Mouse (Mus musculus) urinary bladder, postnatal 4 days (tissue): Measurements from ENCODE around the gene Hnrnpf.

Source experiments
- DNase-seq, 2 experiments: peaks; one replicate each; pipeline ENCODE4 v3.0.0; 2021 to 2022; ENCODE audit warnings: low spot score in 2 of 2

Hnrnpf gene

DNA sequence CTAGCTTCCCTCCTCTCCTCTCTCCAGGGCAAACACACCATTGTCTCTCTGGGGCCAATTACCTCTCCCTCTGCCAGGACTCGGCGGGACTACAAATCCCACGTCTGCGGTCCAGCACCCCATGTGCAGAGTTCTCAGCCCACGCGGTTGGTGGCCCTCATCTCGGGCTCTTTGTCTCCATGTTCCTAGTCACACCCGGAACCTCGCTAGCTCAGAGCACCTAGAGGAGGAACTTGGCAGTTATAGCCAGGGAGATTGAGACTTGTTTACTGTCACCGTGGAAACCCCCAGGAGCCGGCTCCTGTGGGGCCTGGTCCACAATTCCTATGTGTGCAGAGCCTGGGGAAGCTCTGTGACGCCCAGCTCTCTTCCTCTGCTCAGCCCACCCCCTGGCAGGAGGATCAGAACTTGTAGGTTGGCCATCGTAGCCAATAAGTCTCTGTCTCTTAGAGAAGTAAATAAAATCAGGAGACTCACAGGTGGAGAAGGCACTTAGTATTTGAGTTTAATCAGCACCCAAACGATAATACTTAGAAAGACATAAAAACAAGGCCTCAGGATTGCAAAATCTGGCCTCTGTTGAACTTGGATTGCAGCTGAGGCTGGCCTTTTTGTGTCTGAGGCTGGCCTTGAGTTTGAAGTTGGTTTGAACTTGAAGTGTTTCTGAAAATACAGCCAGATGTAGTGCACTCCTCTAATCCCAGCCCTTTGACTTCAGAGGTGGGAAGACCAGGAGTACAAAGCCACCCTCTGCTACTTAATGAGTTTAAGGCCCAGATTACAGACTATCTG, 8.6 kb upstream of the Hnrnpf start:
- DNase-seq, result no peak

DNA sequence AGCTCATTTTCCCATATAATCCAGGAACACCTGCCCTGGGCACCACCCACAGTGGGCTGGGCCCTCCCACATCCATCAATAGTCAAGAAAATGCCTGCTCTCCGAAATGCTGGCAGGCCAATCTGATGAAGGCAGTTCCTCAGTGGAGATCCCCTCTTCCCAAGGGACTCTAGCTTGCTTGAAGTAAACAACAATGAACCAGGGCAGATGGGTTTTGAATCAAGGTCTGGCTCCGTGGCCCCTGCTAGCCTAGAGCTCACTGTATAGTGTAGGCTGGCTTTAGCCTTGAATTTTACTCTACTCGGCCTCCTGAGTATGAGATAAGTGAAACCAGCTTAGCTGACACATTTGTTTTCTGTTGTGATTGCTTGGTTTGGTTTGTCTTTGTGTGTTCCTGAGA, 7.7 kb upstream of the Hnrnpf start:
- DNase-seq, result no peak

DNA sequence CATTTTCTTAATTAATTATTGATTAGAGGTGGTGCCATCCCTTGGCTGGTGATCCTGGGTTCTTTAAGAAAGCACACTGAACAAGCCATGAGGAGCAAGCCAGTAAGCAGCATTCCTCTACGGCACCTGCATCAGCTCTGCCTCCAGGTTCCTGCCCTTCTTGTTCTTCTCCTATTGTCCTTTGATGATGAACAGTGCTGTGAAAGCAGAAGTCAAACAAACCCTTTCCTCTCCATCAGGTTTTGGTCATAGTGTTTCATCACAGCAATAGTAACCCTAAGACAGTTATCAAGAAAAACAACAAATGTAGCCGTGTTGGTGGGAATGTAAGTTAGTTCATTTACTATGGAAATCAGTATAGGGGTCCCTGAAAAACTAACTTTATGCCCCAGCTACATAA, 6.7 kb upstream of the Hnrnpf start:
- no peak for DNase-seq

DNA sequence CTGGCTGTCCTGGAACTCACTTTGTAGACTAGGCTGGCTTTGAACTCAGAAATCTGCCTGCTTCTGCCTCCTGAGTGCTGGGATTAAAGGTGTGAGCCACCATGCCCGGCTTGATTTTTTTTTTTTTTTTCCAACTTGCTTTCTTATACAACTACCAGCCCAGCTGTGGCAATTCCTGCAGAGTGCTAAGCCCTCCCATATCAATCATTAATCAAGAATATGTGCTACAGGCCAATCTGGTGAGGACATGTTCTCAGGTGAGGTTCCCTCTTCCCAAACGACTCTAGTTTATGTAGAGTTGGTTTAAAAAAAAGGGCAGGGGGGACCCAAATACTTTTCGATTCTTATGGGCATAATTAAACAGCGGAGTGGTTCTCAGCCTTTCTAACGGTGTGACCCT, 2.3 kb upstream of the Hnrnpf start:
- DNase-seq, result no peak

DNA sequence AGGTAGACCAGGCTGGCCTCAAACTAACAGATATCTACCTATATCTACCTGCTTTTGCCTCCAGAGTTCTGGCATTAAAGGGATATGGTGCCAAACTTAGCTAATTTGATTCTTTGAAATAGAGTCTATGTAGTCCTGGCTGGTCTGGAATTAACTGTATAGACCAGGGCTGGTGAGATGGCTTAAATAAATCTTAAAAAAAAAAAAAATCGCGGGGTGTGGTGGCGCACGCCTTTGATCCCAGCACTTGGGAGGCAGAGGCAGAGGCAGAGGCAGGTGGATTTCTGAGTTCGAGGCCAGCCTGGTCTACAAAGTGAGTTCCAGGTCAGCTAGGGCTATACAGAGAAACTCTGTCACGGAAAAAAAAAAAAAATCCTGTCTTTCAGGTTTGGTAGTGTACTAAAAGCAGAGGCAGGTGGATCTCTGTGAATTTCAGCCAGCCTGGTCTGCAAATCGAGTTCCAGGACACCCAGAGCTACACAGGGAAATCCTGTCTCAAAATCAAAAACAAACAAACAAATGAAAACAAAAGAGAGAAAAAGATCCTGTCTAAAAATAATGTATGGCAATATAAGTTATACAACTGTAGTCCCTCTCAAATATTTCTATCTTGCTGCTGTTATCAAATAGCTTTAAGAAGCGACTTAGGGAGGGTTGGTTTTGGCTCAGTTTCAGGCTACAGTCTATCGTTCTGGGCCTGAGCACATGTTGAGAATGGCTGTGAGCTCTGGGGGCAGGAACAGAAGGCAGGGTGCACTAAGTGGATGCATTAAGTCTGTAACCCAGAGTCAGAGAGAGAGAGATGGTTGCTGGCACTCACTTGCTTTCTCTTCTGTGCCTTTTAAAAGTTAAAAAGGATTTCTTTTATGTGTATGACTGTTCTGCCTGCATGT, 1.6 kb downstream of the Hnrnpf start:
- DNase-seq, result no peak

DNA sequence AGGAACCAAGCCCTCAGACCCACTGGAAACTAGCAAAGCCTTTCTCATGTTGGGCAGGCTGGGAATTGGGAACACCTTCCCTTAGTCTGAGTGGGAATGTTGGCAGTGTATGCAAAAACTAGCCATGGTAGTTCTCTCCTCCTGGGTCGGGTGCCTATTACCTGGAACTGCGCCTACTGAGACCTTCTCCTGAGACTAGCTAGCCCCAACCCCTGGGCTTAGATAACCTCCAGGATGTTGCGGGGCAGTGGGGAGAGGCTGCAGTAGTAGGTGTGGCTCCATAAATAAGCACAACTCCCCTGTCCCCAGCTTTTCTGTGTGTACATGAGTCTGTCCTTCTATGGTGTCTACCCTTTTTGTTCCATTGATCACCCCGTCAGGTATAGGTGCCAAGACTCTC, 2.4 kb downstream of the Hnrnpf start:
- no peak for DNase-seq

DNA sequence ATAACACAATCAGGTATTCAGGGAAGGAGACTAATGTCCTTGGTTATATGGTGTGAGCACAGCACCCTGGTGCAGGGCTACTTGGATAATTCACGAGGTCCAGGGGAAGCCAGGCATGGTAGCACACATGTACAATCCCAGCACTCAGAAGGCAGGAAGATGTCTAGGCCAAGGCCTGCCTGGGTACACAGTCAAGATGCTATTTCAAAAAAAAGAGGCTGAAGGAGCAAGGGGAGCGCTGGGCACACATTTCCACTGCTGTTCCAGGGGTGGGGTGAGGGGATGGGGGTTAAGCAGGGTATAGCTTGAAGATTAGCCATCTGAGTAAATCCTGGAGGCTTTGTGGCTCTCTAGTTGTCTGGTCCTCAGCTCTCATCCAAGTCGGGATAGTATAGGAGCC, 3.7 kb downstream of the Hnrnpf start:
- no peak for DNase-seq

DNA sequence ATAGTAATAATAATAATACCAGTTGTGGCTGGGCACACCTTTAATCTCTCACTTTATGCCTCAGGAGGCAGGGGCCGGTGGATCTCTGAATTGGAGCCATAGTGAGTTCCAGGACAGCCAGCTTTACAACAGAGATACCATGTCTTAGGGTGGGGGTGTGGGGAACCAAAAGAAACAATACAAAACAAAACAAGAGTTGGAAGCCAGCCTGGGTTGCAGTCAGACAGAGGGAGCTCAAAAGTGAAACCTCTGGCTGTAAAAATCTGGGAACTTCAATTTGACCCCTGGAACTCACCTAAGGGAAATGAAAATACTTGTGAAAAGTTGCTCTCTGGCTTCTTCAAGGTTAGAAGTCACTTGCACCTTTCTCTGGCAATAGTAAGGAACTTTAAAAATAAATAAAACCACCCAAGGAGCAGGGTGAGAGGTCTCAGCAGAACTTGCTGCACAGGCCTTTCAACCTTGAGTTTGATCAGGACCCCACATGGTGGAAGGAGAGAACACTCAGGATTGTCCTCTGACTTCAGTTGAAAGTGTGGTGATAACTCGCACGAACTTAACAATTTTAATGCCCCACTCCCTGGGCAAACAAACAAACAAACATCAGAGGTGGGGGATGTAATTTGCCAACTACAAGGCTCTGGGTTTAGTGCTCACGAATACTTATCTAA, 5.3 kb downstream of the Hnrnpf start:
- no peak for DNase-seq

DNA sequence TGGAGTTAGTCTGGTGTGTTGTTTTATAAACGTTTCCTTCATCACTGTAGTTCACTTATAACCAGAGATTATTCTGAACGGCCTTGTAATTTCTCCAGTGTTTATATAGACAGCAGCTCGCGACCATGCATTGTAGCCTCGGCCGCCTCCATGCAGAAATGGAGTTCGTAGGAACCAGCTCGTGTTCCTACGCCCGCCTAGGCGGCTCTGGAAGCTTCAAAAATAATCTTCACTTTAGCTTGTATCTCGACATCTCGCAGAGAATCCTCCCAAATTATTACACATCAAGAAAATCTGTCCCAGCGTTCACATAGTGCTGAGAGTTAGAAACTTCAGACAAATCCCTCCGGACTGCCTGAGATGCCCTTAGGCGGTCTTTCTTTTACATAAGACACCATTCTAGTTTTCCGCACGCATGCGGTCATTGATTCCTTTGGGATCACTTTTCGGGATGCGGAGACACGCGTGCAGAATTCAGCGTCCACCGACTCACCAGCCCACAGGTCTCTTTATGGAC, 5.9 kb downstream of the Hnrnpf start:
- no peak for DNase-seq

DNA sequence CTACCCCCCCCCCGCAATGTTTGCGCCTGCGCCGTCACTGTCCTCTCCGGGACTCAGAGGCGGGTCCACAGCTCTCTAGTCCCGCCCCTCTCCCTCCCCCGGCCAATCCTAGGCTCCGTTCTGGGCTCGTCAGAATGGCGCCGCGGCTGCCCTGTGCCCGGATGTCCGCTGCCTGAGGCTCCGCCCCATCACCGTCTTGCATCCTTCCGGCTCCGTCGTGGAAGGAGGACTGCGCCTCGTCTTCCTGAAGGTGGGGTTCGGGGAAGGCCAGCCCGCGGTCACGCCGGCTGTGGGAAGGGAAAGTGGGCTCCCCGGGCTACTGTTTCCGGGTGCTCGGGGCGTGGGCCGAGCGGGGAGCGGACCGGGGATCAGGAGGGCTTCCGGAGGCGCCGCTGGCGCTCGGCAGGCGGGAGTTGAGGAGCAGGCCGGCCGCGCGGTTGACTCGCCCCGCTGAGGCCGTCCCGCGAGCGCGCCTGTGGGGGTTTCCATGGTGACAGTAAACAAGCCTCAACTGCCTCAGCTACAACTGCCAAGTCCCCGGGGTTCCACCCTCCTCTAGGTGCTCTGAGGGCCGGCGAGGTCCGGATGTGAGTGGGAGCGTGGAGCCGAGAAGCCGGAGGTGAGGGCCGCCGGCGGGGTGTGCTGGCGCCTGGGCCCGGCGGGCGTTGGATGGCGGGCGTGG, 6.6 kb downstream of the Hnrnpf start:
- DNase-seq, result peak; percentile 96 to 97

DNA sequence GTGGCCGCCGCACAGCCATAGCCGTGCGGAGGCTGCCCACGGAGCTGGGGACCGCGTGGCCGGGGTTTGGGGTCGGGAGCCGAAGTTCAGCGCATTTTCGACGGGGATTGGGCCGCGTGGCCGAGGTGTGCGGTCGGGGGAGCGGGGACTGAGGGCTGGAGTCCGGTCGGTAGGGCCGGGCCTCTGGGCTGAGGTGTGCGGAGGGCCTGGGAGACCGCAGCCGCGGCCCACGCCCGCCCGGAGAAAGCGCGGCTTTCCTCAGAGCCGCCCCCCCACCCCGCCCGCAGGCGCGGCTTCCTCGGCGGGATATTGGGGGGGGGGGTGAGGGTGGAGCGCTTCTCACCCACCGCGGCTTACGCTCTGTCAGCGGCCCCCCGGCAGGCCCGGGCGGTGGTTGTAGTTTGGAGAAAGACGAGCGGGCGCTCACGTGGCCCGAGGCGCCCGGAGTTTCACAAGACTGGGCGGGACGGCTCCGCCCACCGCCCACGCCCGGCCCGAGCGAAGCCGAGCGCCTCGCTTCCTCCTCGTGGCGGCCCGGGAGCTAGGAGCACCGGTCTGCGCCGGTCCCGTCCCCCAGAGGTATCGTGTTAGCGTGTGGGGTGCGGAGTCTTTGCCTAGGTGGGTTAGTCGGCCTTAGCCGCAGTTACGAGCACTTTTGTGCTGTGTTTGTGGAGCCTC, 7.3 kb downstream of the Hnrnpf start:
- DNase-seq, result peak; percentile 87 to 90

DNA sequence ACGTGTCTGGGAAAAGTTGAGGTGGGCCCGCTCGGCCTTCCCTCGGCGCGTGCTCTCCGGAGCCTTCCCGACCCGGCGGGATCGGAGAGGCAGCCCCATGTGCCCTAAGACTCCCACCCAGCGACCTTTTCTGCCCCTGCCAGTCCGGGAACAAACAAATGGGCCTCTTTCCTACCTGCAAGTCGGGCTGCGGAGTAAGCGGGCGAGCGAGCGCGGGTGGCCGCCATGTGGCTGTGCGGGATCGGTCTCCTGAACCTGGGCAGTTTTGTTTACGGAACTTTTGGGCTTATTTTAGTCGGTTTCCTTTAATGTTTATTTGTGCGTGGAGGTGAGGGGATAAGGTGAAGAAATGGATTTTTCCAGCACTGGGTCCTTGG, 7.8 kb downstream of the Hnrnpf start:
- DNase-seq, result peak in 1 of 2 experiments; percentile 25

DNA sequence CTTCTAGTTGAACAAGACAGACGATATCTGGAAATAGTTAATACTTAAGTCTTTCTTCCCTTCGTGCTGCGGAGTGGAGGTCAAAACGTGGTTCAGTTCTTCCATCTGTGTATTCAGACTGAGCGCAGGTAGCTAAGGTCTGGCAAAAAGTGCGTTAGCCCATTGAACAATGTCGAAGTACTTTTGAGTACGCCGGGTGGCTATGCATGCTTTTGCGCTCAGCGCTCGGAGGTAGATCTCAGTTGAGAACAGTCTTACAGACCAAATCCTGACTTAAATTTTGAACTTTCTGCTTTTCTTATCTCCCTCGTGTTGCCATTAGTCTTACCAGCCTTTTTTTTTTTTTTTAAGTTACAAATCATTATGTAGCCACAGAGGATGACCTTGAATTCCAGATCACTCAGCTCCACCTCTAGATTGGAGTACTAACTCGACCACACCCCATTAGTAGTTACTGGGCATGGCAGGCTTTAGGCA, 8.3 kb downstream of the Hnrnpf start:
- no peak for DNase-seq

DNA sequence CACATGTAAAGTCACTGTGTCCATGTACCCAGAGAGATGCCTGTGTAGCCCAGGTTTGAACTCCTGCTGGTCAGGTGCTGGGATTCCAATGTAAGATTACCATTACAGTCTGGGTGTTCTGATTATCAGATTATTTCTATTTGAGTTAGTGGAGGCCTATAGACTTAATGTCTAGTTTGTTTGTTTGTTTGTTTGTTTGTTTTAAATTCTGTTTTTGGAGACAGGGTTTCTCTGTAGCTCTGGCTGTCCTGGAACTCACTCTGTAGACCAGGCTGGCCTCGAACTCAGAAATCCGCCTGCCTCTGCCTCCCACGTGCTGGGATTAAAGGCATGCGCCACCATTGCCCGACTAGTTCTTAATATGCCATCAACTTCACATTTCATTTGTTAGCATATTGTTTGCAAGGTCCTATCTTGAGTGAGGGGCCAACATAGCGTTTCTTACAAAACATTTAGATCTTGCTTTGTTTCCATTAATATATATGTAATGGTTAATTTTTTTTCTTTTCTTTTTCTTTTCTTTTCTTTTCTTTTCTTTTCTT, 10.1 kb downstream of the Hnrnpf start:
- DNase-seq, result no peak

DNA sequence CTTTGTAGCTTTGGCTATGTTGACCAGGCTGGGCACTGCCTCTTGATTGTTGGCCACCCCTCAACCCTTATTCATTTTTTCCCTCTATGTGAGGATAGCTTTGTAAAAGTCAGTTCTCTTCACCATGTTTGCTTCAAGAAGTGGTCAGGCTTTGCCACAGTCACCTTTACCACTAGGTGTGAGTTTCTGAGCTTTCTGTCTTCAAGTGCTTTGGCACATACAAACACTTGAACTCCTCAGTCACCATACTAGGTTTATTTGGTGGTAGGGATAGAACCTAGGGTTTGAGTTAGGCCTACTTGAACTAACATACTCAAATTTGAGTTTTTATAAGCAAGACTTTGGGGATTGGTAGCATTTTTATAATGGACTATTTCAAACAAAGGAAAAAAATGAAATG, 14.4 kb downstream of the Hnrnpf start:
- no peak for DNase-seq

DNA sequence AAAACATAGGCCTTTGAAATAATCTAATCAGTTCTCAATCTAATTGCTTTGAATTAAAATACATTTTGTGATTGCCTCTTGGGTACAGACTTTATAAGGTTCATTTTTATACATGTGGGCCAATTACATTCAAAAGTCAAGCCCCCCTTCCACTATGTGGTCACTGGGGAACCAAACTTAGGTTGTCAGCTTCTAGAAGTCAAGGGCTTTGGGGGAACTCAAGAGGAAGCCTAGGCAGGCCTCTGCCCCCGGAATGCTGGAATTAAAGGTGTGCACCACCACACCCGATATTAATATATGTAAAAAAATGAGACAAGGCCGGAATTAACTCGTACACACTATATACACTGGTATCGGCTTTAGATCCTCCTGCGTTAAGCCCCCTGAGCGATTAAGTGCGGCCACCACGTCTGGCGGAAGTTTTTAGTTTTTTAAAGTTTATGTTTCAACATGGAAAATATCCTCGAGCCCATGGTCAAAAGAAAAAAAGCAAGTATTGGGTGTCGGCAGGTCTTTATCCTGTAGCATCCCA, 16.1 kb downstream of the Hnrnpf start:
- DNase-seq, result no peak

DNA sequence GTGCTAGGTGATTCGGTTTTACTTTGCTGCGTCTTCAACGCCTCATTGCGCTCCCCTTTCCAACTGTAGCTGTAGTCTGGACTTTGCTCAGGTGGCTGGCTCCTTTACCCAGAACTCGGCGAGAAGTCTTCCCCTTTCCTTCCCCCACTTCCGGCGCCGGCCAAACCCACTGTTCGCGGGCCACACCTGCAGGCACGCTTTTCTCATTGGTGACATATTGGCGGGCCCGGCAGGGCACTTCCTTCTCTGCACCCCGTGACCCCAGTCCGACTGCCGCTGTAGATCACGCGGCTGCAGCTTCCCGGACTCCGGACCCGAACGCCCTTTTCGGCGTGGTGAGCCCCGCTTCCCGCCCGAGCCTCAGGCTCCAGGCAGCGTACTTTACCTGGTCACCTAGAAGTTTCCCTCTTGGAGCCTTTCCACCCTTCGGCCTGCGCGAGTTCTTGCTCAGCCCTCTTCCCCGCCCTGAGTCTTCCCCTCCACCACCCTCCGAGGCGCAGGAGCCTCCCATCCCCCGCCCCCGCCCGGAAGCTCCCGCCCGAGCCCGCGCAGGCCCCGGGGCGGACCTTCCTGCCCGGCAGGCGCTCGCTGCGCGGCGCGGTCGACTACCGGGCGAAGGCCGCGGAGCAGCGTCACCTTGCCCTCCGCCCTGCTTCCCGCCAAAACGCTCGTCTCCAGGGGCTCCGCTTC, 16.8 kb downstream of the Hnrnpf start:
- DNase-seq, result peak; percentile 76 to 79

DNA sequence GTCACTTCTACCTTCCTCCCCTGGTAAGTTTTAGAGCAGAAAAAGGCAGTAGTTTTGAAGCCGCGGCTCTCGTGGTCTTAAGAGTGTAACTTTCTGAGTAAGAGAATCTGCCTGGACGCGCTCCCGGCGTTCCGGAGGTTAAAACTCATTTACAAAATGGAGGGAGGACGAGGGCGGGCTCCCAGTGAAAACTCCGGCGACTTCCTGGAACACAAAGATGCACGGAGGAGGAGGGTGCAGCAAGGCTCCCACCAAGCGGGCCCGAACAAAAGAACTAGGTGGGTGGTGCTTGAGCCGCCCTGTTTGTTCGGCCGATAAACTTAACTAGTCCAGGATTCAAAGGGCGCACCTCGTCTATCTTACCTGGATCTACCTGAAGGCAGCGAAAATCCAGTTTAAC, 17.5 kb downstream of the Hnrnpf start:
- DNase-seq, result peak; percentile 66 to 69

DNA sequence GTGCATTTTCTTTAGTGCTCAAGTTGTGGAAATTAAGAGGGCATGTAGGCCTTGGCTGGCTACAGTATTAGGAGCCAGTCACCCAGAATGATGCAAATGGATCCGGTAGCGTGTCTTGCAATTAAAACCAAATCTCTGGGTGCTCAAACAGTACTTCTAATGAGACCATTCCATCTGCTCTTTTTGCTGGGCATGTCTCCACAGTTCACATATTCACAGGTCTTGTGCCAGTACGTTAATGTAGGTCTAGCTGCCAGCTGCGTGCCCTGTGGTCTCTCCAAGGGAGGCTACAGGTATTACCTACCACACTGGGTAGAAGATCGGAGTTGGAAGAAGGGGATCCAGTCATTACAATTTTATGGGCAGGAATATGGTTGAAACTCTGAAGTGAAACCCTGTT, 17.9 kb downstream of the Hnrnpf start:
- no peak for DNase-seq
